Mouse (Mus musculus): ENCODE results near the gene Meis2. TPM values are rescaled to one million over a fixed set of nuclear protein-coding genes. Genes with fewer than 3 reads are reported as not detected.

Meis2 gene
- total RNA-seq, 2 experiments from 2014 or later: 109 to 117 TPM

DNA sequence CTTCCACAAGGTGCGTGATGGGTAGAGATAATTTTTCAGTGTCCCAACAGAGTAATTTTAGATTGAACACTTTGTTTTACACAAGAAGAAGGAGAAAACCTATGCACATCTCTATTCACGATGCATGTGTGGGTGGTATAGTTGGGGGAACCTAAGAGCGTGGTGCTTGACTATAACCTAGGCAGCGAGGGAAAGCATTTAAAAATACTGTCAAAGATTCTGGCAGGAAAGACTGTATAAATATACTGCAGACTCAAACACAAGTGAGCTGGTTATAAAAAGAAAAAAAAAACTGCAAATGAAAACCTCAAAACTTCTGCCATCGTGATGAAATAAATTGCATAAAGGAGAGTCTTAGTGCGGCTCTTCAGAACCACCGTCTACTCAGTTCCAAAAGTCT, 105.0 kb downstream of the Meis2 start:
- no peak for DNase-seq (ENCODE audit: low spot score in 2 of 2)

DNA sequence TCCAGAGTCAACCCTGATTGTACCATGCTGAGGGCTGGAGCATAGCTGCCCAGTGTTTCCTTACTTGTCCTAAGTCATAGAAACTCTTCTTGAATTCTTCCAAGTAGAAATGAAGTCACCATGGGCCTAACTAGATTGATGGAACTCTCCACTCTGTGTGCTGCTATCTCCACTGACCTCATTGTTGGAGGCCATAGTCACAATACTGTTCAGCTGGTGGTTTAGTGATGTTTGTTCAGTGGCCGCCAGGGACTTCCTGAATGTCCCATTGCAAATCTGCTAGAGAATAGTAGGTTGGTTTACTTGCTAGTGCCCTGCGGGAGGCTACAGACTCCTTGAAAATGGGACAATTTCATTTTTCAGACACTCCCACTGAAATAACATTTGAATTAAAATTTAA, 108.9 kb downstream of the Meis2 start:
- DNase-seq (ENCODE audit: low spot score in 2 of 2): no peak

DNA sequence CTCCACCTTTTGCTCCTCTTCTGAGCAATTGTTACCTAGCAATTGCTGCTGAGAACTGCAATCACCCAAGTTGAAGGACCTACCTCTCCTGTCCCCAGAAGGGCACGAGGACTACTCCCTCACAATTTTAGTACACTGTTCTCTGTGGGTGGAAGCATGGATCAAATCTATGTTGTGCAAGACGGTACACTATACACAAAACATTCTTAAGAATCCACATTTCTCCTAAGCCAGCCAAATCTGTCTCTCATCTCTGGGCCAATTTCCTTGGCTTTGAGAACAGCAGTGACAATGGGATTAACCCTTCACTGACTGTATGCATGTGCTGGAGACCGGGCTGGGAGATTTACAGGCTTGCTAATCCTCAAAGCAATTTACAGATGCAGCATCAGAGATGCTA, 115.0 kb downstream of the Meis2 start:
- no peak for DNase-seq (ENCODE audit: low spot score in 2 of 2)

DNA sequence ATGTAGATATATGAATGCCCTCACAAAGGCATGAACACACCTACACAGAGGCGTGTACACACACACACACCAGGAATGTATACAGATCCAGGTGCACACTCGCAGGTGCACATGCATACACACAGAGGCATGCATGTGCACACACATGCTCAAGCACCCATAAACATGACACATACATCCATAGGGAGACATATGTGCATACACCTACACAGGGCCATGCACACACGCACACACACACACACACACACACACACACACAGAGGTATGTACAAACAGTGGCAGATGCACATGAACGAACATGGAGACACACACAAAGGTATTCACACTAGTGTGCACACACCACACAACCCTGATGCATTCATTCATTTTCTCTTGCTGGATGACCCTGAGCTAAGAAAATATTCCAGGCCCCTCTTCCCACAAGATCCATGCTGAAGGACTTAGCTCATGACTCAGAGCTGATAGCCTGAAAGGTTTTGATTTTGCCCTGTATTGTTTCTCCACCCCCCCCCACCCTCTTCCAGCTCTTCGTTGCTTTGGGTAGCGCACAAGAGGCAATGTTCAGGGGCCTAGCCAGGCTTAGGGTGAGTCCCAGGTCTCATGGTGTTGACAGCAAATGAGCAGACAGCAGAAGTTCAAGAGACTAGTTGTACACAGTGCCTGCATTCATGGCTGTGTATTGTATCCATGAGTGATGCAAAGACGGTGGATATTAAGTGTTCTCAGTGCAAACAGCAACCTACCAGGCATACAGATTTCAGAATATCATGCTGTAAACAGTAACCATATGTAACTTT, 116.8 kb downstream of the Meis2 start:
- no peak for DNase-seq (ENCODE audit: low spot score in 2 of 2)

- no peak for DNase-seq (ENCODE audit: low spot score in 2 of 2)
Measured at GRCm38 (mm10) chr2:115947714-115948226, 117.9 kb downstream of the Meis2 start.

DNA sequence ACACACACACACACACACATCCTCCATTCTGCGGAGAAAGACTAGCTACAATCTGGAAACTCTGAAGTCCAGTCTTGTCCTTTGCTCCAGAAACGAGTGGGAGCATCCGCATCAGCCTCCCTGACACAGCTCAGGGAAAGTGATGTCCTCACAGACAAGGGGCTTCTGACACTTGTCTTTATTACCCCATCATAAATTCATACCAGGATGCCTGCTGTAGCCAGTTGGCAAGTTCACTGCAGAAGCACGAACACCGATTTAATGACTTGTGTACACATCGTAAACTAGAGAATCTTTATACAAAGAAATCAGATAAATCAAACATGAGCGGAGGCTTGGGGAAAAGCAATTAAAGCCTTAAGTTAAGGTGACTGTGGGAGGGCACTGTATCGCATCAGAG, 122.6 kb downstream of the Meis2 start:
- no peak for DNase-seq (ENCODE audit: low spot score in 2 of 2)

GRCm38 (mm10) chr2:115939849-115940248, 125.8 kb downstream of the Meis2 start:
- DNase-seq (ENCODE audit: low spot score in 2 of 2): no peak

DNA sequence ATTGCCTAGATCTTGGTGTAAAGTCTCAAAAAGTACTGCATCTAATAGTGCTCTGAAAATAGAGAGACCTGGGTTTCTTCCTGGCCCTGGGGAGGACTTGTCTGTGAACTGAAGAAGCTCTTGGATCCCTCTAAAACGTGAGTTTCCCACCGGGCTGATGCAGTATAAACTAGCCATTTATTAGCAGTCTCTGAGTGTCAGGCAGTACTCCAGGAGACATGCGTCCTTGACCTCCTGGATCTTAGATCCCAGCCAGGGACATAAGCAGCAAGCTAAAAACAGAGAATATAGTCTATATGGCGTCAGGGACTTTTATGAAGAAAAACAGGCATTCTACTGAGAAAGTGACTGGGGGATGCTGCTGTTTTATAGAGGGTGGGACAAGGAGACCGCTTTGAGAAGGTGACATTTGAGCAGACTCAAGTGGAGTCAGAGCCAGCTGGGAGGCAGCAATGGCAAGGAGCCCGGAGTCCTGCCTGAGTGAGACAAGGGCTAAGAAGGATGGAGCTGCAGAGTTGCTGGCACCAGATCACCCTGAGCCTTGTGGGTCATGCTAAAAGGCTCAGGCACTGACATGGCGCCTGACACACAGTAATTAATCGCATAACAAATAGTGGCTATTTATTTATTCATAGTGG, 126.6 kb downstream of the Meis2 start:
- peak; percentile 13 to 34 for DNase-seq (ENCODE audit: low spot score in 2 of 2)

GRCm38 (mm10) chr2:115938296-115938695, 127.3 kb downstream of the Meis2 start:
- no peak for DNase-seq (ENCODE audit: low spot score in 2 of 2)

- DNase-seq (ENCODE audit: low spot score in 2 of 2): no peak
Measured at GRCm38 (mm10) chr2:115937896-115938295, 127.7 kb downstream of the Meis2 start.

DNA sequence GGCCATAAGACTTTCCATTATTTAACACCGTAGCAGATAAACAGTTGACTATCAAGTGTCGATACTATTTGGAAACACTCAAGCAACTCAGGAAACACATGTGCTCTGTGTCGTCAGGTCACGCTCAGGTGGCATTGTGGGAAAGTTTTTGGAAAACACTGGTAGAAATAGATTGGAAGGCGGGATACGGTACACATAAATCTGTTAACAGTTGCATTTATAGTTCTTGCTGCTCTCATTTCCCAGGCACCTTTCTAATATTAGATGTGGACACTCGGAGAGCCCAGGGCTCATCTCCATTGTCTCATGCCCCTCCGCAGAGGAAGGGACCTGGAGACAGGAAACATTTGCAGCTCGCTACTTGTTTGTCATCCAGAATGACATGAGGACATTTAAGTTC, 128.9 kb downstream of the Meis2 start:
- no peak for DNase-seq (ENCODE audit: low spot score in 2 of 2)

- no peak for DNase-seq (ENCODE audit: low spot score in 2 of 2)
Measured at GRCm38 (mm10) chr2:115934299-115934698, 131.3 kb downstream of the Meis2 start.

DNA sequence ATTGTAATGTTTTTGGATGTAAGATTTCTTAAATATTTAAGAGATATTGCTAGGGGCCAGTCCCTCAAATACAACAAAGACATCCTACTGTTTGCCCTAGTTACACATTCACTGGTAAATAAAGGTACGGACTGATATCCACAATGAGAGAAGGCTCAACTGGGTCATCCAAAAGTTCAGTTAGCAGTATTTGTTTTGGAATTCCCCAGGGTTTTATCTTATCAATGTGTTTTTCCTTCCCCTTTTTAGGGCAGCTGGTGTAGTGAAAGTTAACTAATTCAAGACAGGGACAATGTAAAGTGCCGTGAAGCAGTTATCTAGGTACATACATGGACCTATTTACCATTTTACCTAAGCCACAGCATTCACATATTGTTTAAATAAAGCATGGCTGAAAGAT, 132.4 kb downstream of the Meis2 start:
- no peak for DNase-seq (ENCODE audit: low spot score in 2 of 2)

- DNase-seq (ENCODE audit: low spot score in 2 of 2): no peak
Measured at GRCm38 (mm10) chr2:115925744-115926143, 139.9 kb downstream of the Meis2 start.

- no peak for DNase-seq (ENCODE audit: low spot score in 2 of 2)
Measured at GRCm38 (mm10) chr2:115924472-115924871, 141.2 kb downstream of the Meis2 start.

DNA sequence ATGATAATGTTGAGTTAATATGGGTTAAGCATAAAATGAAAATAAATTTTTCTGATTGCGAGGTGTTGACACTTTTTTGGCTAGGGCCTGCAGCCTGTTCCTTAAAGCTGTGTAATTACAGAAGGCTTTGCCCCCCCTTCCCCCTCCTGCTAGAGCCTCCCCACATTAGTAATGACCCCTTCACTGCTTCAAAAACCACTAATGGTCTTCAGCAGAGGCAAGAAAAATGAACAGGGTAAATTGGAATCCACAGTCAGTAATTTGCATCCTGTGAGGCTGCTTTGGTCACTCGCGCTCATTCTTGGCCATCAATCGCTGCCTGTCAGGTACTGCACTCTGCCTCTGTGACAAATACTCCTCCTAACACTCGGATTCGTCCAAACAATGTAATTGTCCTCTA, 142.4 kb downstream of the Meis2 start:
- no peak for DNase-seq (ENCODE audit: low spot score in 2 of 2)

DNA sequence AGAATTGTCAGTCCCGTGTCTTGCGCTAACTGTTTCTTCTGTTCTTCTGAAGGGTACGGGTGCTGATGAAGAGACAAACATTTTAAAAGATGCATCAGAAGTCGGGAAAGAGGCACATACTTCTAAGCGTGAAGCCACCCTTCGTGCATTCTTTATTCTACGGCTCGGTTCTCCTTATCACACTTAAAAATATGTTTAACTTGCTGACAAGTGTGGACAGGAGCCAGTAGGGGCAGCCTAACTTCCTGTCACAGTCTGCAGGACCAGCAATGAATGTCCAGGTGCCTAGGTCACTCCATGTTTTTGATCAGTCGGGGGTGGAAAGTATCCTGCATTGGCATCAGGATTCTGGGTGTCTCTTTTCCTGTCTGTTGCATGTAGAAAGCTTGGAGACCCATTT, 144.0 kb downstream of the Meis2 start:
- DNase-seq (ENCODE audit: low spot score in 2 of 2): no peak

DNA sequence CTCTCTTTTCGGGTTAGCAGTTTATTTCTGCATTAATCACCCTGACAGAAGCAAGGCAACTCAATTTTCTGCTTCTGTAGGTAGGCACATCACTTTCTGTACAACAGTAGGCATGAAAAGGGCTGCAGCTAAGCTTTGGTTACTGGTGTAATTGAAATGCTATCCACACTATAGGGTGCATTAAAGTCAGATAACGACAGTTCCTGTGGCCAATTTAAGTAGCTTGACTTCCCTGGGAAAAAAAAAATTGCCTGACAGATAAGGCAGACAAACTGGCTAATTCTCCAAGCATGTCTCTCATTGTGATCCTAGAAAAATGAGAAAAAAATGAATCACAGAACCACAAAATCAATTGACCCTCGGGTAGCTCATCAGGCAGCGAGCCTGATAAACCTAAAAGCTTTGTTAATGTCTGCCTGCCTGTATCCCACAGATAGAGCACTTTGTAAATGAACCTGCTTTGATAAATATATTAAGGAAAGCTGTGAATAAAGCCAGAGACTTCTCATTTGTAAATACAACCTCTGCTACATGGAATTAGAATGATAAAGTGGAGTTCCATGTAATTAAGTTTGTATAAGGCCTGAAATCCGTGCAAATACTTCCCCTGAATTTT, 145.2 kb downstream of the Meis2 start:
- no peak for DNase-seq (ENCODE audit: low spot score in 2 of 2)

GRCm38 (mm10) chr2:115919141-115920071, 146.2 kb downstream of the Meis2 start:
- DNase-seq (ENCODE audit: low spot score in 2 of 2): no peak

- no peak for DNase-seq (ENCODE audit: low spot score in 2 of 2)
Measured at GRCm38 (mm10) chr2:115918561-115918960, 147.1 kb downstream of the Meis2 start.

GRCm38 (mm10) chr2:115914539-115914938, 151.1 kb downstream of the Meis2 start:
- no peak for DNase-seq (ENCODE audit: low spot score in 2 of 2)
